Mouse (Mus musculus): Measurements from ENCODE around the gene Zfp280c. TPM values are rescaled to one million over a fixed set of nuclear protein-coding genes. Genes with fewer than 3 reads are reported as not detected.

Zfp280c gene
- 10 to 100 TPM; 15.6 to 17.7 TPM for polyA plus RNA-seq (2017; shearing (Covaris generic))

- ATAC-seq, result peak; percentile 89
Measured at GRCm38 (mm10) chrX:48594099-48594760, at the start of gene Zfp280c. Zfp280c (minus strand) TSS chrX:48594504.

DNA sequence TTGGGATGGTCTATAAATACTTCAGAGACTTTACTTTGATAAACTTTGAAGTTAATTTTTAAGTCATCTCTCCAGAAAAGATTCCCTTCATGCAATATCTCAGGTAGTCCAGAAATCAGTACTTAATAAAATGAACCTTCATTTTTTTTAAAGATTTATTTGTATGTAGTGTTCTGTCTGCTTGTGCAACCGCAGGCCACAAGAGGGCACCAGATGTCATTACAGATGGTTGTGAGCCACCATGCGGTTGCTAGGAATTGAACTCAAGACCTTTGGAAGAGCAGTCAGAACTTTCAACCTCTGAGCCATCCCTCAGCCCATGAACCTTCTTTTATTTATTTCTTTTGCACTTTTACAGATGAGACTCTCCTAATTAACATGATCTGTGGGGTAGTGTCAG lies 42.7 kb upstream of the Zfp280c start:
- no peak for ATAC-seq

- ATAC-seq, result no peak
Measured at GRCm38 (mm10) chrX:48624054-48624420, 29.7 kb upstream of the Zfp280c start.

- peak; percentile 91 for ATAC-seq
Measured at GRCm38 (mm10) chrX:48623379-48624053, 29.2 kb upstream of the Zfp280c start, which contains the start of gene Slc25a14. Slc25a14 (plus strand) TSS chrX:48623413.

- no peak for ATAC-seq
Measured at GRCm38 (mm10) chrX:48623049-48623378, 28.7 kb upstream of the Zfp280c start.

DNA sequence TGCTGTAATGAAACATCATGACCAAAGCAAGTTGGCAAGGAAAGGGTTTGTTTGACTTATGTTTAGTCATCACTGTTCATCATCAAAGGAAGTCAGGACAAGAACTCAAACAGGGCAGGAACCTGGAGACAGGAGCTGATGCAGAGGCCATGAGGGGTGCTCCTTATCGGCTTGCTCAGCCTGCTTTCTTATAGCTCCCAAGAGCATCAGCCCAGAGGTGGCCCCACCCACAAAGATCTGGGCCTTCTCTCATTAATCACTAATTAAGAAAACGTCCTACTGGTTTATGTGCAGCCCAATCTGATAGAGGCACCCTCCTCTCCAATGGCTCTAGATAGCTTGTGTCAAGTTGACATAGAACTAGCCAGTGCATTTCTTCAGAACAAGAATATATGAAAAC lies 10.6 kb upstream of the Zfp280c start:
- no peak for ATAC-seq

GRCm38 (mm10) chrX:48596906-48597305 lies 2.6 kb upstream of the Zfp280c start:
- ATAC-seq, result no peak

DNA sequence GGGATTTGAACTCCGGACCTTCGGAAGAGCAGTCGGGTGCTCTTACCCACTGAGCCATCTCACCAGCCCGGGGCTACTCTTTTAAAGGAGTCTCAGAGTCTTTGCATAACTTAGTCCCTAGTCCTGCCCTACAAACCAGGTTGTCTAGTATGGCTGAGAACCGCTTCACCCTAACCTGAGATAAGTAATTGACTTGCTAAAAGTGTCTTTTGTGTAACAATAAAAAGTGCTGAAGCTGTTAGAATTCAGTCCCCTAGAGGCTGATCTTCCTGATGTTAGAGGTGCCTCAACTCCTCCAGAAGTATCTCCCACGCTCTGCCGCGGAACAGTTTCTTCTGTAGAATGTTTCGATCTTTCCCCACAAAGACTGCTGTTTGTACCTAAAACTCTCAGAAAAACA lies 1.7 kb upstream of the Zfp280c start:
- ATAC-seq, result no peak

- no peak for ATAC-seq
Measured at GRCm38 (mm10) chrX:48593721-48594098, 594 bp downstream of the Zfp280c start.

DNA sequence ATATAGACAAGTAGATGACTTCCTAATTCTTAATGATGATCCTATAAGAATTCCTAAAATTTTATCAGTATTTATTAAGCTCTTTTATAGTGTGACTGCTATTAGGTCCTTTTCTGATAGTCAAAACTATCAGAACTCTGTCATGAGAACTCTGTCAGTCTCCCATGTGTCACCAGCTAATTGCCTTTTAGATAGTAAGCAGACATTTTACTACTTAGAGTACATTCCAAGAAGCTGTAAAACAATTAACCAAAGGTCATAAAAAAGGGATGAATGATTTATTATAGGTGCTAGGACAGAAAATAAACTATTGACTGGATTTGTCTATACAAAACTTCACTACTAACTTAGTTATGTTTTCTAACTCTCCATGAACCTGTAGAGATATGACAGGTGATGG lies 11.0 kb downstream of the Zfp280c start:
- ATAC-seq, result no peak

DNA sequence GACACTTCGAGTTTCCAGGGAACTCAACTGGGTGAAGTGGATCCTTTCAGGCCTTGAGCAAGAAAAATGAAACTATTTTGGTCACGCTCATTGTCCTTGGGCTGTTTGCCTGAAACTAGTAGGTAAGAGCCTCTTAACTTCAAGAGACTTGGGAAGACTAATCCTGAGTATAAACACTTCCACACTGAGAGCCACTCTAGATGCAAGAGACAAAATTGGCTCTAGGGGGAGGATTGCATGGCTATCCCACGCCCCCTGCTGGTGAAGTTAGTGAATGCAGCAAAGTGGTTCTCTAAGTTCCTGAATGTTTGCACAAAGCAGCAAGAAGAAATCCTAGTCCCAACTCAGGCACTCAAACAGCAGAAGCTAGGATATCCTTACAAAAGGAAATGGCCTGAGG lies 62.1 kb downstream of the Zfp280c start:
- ATAC-seq, result no peak

DNA sequence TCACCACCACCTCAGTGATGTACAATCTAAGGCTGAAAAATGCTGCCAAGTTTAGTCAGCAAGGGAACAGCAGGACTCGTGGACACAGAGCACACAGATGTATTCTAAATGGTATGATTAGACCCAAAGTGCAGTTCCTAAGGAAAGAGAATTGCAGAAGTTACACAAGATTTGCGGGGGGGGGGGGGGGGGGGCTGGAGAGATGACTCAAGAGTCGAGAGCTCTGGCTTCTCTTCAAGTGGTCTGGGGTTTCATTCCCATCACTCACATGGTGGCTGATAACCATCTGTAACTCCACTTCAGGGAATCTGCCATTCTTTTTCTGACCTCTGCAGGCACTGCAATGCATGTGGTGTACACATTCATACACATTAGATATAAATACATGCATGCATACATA lies 67.9 kb downstream of the Zfp280c start:
- no peak for ATAC-seq

GRCm38 (mm10) chrX:48525866-48526265 lies 68.4 kb downstream of the Zfp280c start:
- no peak for ATAC-seq

GRCm38 (mm10) chrX:48525332-48525731 lies 69.0 kb downstream of the Zfp280c start:
- no peak for ATAC-seq

- ATAC-seq, result no peak
Measured at GRCm38 (mm10) chrX:48523512-48523911, 70.8 kb downstream of the Zfp280c start.

DNA sequence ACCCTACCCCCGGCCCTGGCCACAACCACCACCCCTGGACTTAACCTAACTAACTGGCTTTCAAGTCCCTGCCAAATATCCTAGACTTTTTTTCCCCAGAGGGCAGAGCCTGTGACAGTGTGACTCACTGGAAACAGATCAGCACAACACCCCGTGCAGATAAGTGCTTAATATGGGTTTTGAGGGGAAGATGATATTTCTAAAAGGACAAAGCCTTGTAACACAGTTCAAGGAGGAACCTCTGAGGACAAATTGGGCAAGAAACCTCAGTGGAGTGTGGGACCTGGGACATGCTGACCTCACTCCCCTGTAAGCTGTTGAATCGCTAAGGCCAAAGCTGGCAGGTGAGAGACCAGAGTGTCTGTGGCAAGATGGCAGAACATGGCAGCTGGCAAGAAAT lies 72.7 kb downstream of the Zfp280c start:
- no peak for ATAC-seq

DNA sequence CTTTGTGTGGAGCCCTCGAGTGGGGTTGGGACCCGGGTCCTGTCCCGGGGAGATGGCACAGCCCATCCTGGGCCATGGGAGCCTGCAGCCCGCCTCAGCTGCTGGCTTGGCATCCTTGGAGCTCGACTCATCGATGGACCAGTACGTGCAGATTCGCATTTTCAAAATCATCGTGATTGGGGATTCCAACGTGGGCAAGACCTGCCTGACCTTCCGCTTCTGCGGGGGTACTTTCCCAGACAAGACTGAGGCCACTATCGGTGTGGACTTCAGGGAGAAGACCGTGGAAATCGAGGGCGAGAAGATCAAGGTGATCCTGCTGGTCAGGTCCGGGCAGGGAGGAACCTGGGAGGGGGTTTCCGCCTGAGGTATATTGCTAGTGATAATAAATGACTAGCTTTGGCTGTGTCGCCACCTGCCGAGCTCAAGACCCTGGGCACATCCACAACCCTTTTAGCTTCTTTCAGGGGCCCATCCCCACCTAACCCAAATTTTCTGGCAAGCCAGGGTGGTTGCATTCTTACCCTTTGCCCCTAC lies 74.7 kb downstream of the Zfp280c start:
- no peak for ATAC-seq

GRCm38 (mm10) chrX:48518808-48519548 lies 75.3 kb downstream of the Zfp280c start, which contains the start of gene Rab33a:
Rab33a (plus strand) TSS chrX:48519285.
- ATAC-seq, result no peak

DNA sequence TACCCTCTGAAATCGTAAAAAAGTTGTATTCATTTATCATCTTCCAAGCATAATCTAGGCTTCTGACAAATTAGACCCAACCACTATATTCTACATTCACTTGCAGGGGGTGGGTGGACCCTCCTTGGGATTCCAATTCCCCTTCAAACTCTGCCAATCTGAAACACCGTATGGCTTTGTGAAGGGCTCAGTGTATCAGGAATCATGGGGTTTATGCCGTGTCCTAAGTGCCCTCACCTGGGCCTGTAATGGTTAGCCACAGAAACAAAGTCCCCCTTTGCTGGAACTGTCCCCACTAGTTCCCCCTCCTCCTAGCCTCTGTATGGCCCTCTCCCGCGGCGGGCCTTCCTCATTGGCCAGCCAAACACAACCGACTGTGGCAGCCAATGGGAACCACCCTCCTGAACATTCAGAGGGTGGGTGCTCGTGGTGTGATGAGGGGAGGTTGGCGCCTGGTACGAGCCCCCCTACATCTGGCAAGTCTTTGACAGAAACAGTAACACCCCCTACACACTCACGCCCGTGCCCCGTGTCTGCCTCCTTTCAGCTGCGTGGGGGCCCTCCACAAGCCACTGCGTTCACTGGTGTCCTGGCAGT lies 76.0 kb downstream of the Zfp280c start:
- no peak for ATAC-seq

- no peak for ATAC-seq
Measured at GRCm38 (mm10) chrX:48513824-48514223, 80.5 kb downstream of the Zfp280c start.

DNA sequence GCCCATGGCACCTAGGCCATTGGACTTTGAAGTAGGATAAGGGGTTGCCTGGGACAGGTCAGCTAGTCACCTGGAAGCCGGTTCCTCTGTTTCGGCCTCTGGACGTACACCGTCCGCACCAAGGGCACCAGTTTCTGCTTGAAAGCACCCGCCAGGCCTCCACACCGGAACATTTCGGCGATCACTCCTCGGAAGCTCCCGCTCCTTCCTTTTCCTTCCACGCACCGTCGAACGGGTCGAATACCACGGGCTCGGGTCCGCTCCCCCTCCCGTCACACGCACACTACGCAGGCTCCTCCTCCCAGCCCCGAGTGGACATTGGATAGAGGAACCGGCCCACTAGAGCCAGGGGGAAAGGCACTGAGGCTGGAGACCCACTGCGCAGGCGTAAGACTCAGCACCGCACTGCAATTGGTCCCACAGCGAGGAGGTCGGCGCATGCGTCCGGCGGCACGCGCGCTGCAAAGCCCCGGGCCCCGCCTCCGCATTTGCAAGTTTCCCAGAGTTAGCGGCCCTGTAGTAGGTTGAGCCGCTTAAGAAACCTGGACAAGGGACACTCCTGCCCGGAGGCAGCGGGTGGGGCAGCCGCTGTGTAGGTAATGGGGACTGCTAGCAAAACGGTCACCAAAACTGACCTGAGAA lies 81.0 kb downstream of the Zfp280c start, which contains the start of gene Aifm1:
Gene Aifm1, minus strand, starts transcription at position 398 of the 642 bp plus-strand sequence.
- peak; percentile 92 for ATAC-seq

DNA sequence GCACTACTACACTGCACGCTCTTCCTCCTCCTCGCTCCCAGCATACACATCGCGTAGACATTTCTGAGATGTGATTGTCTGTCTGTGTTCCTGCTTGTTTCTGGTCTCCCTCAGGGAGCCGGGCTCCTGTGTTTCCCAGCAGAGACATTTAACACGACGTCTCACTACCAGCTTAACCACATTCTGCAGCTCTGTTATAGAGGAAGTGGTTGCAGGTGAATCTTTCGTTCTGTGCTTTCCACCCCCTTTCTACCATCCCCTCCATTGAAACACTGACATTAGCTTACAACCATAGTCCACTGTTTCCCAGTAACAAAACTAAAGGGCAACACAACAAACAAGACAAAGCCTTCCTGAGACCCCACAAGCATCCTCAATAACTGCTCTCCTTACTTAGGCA lies 100.5 kb downstream of the Zfp280c start:
- ATAC-seq, result peak; percentile 63
